Mouse (Mus musculus) bone marrow, adult 2 months (tissue): ENCODE data around the gene Gemin6. TPM values are rescaled to one million over a fixed set of nuclear protein-coding genes. Genes with fewer than 3 reads are reported as not detected.
"Not testable (repeated sequence)": the region's sequence is repeated elsewhere in the genome, so short reads cannot be mapped to it uniquely, and the experiment has no call there.

Source experiments
- H3K27ac ChIP-seq: fragments of 200-500 bp; 2 replicates; pipeline ENCODE4 v1.5.1; 2012; ENCODE audit warnings: low read depth, mild to moderate bottlenecking, control low read depth, inconsistent platforms, low read length; ENCODE audit not compliant: control insufficient read depth, poor library complexity, insufficient read depth
- H3K4me1 ChIP-seq: fragments of 200-500 bp; 2 replicates; pipeline ENCODE4 v1.6.1; 2011; ENCODE audit warnings: low read length; ENCODE audit not compliant: control insufficient read depth, insufficient read depth
- H3K4me3 ChIP-seq: fragments of 200-500 bp; replicated peaks from 2 replicates; pipeline ENCODE3; 2011; ENCODE audit warnings: mild to moderate bottlenecking, low read depth, low read length, control low read depth; ENCODE audit not compliant: control insufficient read depth
- CTCF ChIP-seq: fragments of 200-500 bp; IDR thresholded peaks from 2 replicates; pipeline ENCODE4 v1.5.1; 2011; ENCODE audit warnings: low read length, control low read depth; ENCODE audit not compliant: control insufficient read depth, insufficient read depth
- POLR2A ChIP-seq: fragments of 200-500 bp; IDR thresholded peaks from 2 replicates; pipeline ENCODE4 v1.6.1; 2011; ENCODE audit warnings: low read depth, mild to moderate bottlenecking, control low read depth, low read length, borderline replicate concordance; ENCODE audit not compliant: control insufficient read depth
- WGBS: fragments of 180-500 bp; shearing (Covaris S2); methylation state at CpG from one replicate; pipeline ENCODE4 v1.1.7; 2018; 5-methylcytosine and 5-hydroxymethylcytosine counted together
- polyA plus RNA-seq: library from polyadenylated mRNA; stranded (reverse); fragments of >200 nt; gene quantifications from 2 replicates; pipeline ENCODE4 v1.2.4, GENCODE M21; 2011; ENCODE audit warnings: low replicate concordance; ENCODE audit not compliant: missing spikeins, insufficient read depth, insufficient read length

The Gemin6 gene
- polyA plus RNA-seq, 1 experiment, result 10.4 TPM

GRCm38 (mm10) chr17:80223829-80224228, 412 bp upstream of the Gemin6 start:
- TF ChIP-seq CTCF, result no peak
- TF ChIP-seq POLR2A, result no peak
- Histone ChIP-seq H3K4me3 (peak overlapping the region; percentile 64), H3K27ac (no peak overlapping the region), H3K4me1 (no peaks in the 10 kb centered on the region; the same call in 1 of the 2 replicates)
- 6% methylated on average over 9 of the region's 9 CpGs for WGBS

- H3K4me3 ChIP-seq, result peak overlapping the region; percentile 64
- not testable (repeated sequence) for H3K27ac ChIP-seq, H3K4me1 ChIP-seq
- WGBS, result 45% methylated on average over 5 of the region's 5 CpGs
These were observed 901 bp downstream of the Gemin6 start for GRCm38 (mm10) chr17:80225142-80225541.

GRCm38 (mm10) chr17:80229396-80229795, 5.2 kb downstream of the Gemin6 start:
- 88% methylated on average over 2 of the region's 2 CpGs for WGBS
- no peak overlapping the region for H3K4me3 ChIP-seq
- H3K4me1 ChIP-seq, result no peaks in the 10 kb centered on the region; the same call in 1 of the 2 replicates
- H3K27ac ChIP-seq, result no peak overlapping the region
- no peak for TF ChIP-seq CTCF
- no peak for TF ChIP-seq POLR2A

GRCm38 (mm10) chr17:80233844-80234243, 9.6 kb downstream of the Gemin6 start:
- TF ChIP-seq POLR2A, result no peak
- no peak for TF ChIP-seq CTCF
- Histone ChIP-seq H3K4me1 (no peaks in the 10 kb centered on the region; the same call in 1 of the 2 replicates), H3K27ac (no peak overlapping the region), H3K4me3 (no peak overlapping the region)
- 80% methylated on average over 5 of the region's 5 CpGs for WGBS

- 75% methylated on average over 7 of the region's 7 CpGs for WGBS
- Histone ChIP-seq H3K27ac (no peak overlapping the region), H3K4me3 (no peak overlapping the region), H3K4me1 (no peaks in the 10 kb centered on the region; the same call in 1 of the 2 replicates)
- no peak for TF ChIP-seq CTCF
- TF ChIP-seq POLR2A, result no peak
These were observed 10.1 kb downstream of the Gemin6 start for GRCm38 (mm10) chr17:80234376-80234775.

GRCm38 (mm10) chr17:80235477-80235876, 11.2 kb downstream of the Gemin6 start:
- 75% methylated on average over 3 of the region's 3 CpGs for WGBS
- Histone ChIP-seq H3K4me1 (no peaks in the 10 kb centered on the region; the same call in 1 of the 2 replicates), H3K4me3 (no peak overlapping the region), H3K27ac (no peak overlapping the region)
- TF ChIP-seq POLR2A (no peak), CTCF (no peak)

- Histone ChIP-seq H3K4me3 (no peak overlapping the region), H3K27ac (peak overlapping the region; percentile 21; the same call in 1 of the 2 replicates), H3K4me1 (no peaks in the 10 kb centered on the region; the same call in 1 of the 2 replicates)
- WGBS, result 70% methylated on average over 3 of the region's 3 CpGs
- no peak for TF ChIP-seq CTCF
- no peak for TF ChIP-seq POLR2A
These were observed 12.6 kb downstream of the Gemin6 start for GRCm38 (mm10) chr17:80236805-80237204.

GRCm38 (mm10) chr17:80237475-80237874, 13.2 kb downstream of the Gemin6 start:
- 77% methylated on average over 5 of the region's 5 CpGs for WGBS
- Histone ChIP-seq H3K4me3 (no peak overlapping the region), H3K27ac (no peak overlapping the region), H3K4me1 (no peaks in the 10 kb centered on the region; the same call in 1 of the 2 replicates)
- no peak for TF ChIP-seq POLR2A
- TF ChIP-seq CTCF, result no peak

GRCm38 (mm10) chr17:80241594-80241993, 17.4 kb downstream of the Gemin6 start:
- H3K4me3 ChIP-seq, result no peak overlapping the region
- no peak overlapping the region for H3K27ac ChIP-seq
- WGBS, result 89% methylated on average over 9 of the region's 9 CpGs
- peaks cover 2% of the 10 kb centered on the region; the same call in 1 of the 2 replicates for H3K4me1 ChIP-seq
- TF ChIP-seq CTCF (no peak), POLR2A (no peak)
